Mouse (Mus musculus) liver, embryonic 16.5 days (tissue): ENCODE data around the gene Sfxn5. TPM values are rescaled to one million over a fixed set of nuclear protein-coding genes. Genes with fewer than 3 reads are reported as not detected.

Experiments
- ATAC-seq: fragments of 200-750 bp; cut with Nextera tagmentation; 2 replicates; pipeline ENCODE4 v1.8.0; 2017; ENCODE audit warnings: low read depth, mild to moderate bottlenecking, moderate number of reproducible peaks, moderate library complexity
- H3K27ac ChIP-seq: fragments of 300-500 bp; sonication (generic); 2 replicates; pipeline ENCODE4 v1.5.1; 2014; ENCODE audit warnings: mild to moderate bottlenecking, low read length
- H3K27me3 ChIP-seq: fragments of 300-500 bp; sonication (generic); 2 replicates; pipeline ENCODE4 v1.6.1; 2014; ENCODE audit warnings: low read depth, low read length, mixed read lengths; ENCODE audit not compliant: control insufficient read depth, insufficient read depth
- H3K36me3 ChIP-seq: fragments of 300-500 bp; sonication (generic); 2 replicates; pipeline ENCODE4 v1.6.1; 2014; ENCODE audit warnings: mild to moderate bottlenecking; ENCODE audit not compliant: control insufficient read depth, insufficient read depth
- H3K4me1 ChIP-seq: fragments of 300-500 bp; sonication (generic); 2 replicates; pipeline ENCODE4 v1.6.1; 2014; ENCODE audit warnings: low read depth, low read length, mixed read lengths; ENCODE audit not compliant: control insufficient read depth
- H3K4me2 ChIP-seq: fragments of 300-500 bp; sonication (generic); 2 replicates; pipeline ENCODE4 v1.6.1; 2014; ENCODE audit warnings: low read depth, low read length, mixed read lengths
- H3K4me3 ChIP-seq: fragments of 300-500 bp; sonication (generic); 2 replicates; pipeline ENCODE4 v1.5.1; 2014; ENCODE audit warnings: low read depth, mild to moderate bottlenecking, low read length
- H3K9ac ChIP-seq: fragments of 300-500 bp; sonication (generic); 2 replicates; pipeline ENCODE4 v1.6.1; 2014; ENCODE audit warnings: low read depth, low read length
- H3K9me3 ChIP-seq: fragments of 300-500 bp; sonication (generic); replicated peaks from 2 replicates; pipeline ENCODE4 v1.6.1; 2016; ENCODE audit warnings: low read length; ENCODE audit not compliant: control insufficient read depth
- WGBS: fragments of 180-500 bp; shearing (Covaris S2); extraction: QIAGEN DNeasy Blood & Tissue Kit; methylation state at CpG from one replicate; pipeline ENCODE4 v1.1.7; 2014; ENCODE audit not compliant: insufficient replicate concordance; 5-methylcytosine and 5-hydroxymethylcytosine counted together
- polyA plus RNA-seq: library from polyadenylated mRNA; unstranded; fragments of >200 nt; fragmentation: Nextera tagmentation; extraction: Ambion mirVana; gene quantifications from 2 replicates; pipeline ENCODE4 v1.2.1, GENCODE M21; 2015

Gene Sfxn5
- polyA plus RNA-seq, 1 experiment from 2014 or later, result 1.8 TPM

- no peak overlapping the region for H3K4me3 ChIP-seq
- no peak overlapping the region for H3K4me2 ChIP-seq
- H3K4me1 ChIP-seq, result peaks cover 9% of the 10 kb centered on the region
- peak; percentile 23; the same call in 1 of the 2 replicates for ATAC-seq
- H3K27ac ChIP-seq, result no peak overlapping the region
- H3K9ac ChIP-seq, result no peak overlapping the region
- no peaks in the 10 kb centered on the region for H3K27me3 ChIP-seq
- no peaks in the 10 kb centered on the region for H3K36me3 ChIP-seq
- H3K9me3 ChIP-seq, result no peaks in the 10 kb centered on the region
- WGBS, result 70% methylated on average over 16 of the region's 16 CpGs
These were observed 42.1 kb downstream of the Sfxn5 start for GRCm38 (mm10) chr6:85290869-85291824.

- Histone ChIP-seq H3K9me3 (no peaks in the 10 kb centered on the region), H3K27me3 (no peaks in the 10 kb centered on the region), H3K36me3 (no peaks in the 10 kb centered on the region), H3K4me3 (no peak overlapping the region), H3K9ac (no peak overlapping the region), H3K4me1 (no peaks in the 10 kb centered on the region), H3K27ac (no peak overlapping the region), H3K4me2 (no peak overlapping the region)
- no peak for ATAC-seq
- WGBS, result 28% methylated on average over 4 of the region's 4 CpGs
These were observed 44.9 kb downstream of the Sfxn5 start for GRCm38 (mm10) chr6:85288193-85288857.

DNA sequence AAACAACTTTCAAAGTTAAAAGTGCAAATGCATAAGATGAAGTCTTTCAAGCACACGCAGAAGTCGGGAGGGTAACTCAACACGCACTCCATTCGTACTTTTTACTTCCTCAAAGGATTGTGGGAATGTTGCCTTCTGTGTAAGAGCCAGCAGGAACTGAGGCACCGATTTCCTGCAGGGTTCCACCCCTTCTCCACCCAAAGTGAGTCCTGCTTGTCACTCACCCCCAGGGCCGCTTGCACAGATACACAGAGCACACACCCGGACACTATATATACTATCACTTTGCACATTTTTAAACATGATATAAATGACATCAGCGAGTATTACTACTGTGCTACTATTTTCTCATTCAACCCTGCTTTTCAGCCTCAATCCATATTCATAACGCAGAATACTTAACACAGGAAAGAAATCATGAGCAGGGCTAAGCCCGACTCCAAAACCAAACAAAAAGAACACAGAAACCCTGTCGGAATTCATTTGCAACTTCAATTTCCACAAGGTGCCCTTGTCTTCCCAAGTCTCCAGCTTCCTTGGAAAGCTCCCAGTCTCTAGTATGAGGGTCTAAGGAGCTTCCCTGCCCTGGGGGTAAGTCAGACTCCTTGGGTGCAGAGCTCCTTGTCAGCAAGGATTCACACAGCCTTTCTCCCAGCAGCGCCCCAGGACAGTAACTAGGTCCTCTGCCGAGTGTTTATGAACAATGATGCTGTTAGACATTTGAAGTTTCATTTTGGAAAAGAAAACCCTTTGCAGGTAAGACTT lies 46.8 kb downstream of the Sfxn5 start:
- Histone ChIP-seq H3K9me3 (no peaks in the 10 kb centered on the region), H3K9ac (no peak overlapping the region), H3K4me2 (no peak overlapping the region), H3K4me3 (no peak overlapping the region), H3K27me3 (no peaks in the 10 kb centered on the region), H3K36me3 (no peaks in the 10 kb centered on the region), H3K4me1 (no peaks in the 10 kb centered on the region), H3K27ac (no peak overlapping the region)
- ATAC-seq, result no peak
- 64% methylated on average over 13 of the region's 13 CpGs for WGBS

DNA sequence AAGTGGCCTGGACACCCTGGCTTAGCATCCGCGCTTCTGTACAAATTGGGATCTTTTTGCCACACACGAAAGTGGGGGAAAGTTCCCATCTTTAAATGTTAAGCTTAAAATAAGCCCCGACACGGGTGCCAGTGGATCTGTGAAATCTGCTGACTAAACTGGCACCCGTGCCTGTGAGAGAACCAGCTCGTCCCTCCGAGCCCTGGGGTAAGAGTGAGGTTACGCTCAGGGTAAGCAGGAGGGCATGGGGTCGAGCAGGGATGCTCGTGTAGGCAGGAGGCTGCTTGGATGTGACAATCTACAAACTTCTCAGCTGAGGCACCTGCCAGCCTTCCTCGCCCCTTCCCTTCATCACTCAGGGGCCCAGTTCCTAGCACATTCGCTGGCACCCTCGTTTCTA lies 52.4 kb downstream of the Sfxn5 start:
- H3K36me3 ChIP-seq, result no peaks in the 10 kb centered on the region
- H3K4me1 ChIP-seq, result no peaks in the 10 kb centered on the region
- no peaks in the 10 kb centered on the region for H3K9me3 ChIP-seq
- 68% methylated on average over 14 of the region's 14 CpGs for WGBS
- H3K27me3 ChIP-seq, result no peaks in the 10 kb centered on the region
- no peak overlapping the region for H3K27ac ChIP-seq
- no peak overlapping the region for H3K4me2 ChIP-seq
- no peak for ATAC-seq
- no peak overlapping the region for H3K4me3 ChIP-seq
- H3K9ac ChIP-seq, result no peak overlapping the region

DNA sequence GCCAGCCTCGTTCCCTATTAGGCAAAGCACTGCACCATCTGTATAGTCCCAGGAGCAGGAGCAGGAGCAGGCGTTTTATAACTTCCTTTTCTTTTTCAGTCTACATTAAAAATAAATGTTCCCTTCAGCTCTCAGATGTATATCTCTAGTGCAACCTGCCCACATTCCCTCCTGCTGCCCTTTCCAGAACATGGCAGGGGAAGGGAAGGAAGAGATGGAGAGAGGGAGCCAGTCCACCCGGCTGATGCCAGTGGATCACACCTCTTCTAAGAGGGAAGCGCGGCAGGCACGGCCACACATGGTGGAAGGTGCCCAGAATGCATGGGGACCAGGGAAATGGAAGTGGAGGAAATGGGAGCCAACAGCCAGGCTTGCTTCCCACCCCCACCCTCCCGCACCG lies 56.7 kb downstream of the Sfxn5 start:
- WGBS, result 52% methylated on average over 8 of the region's 8 CpGs
- no peaks in the 10 kb centered on the region for H3K27me3 ChIP-seq
- ATAC-seq, result no peak
- no peak overlapping the region for H3K9ac ChIP-seq
- H3K36me3 ChIP-seq, result no peaks in the 10 kb centered on the region
- H3K9me3 ChIP-seq, result no peaks in the 10 kb centered on the region
- no peak overlapping the region for H3K4me2 ChIP-seq
- no peak overlapping the region for H3K27ac ChIP-seq
- no peak overlapping the region for H3K4me3 ChIP-seq
- H3K4me1 ChIP-seq, result no peaks in the 10 kb centered on the region

DNA sequence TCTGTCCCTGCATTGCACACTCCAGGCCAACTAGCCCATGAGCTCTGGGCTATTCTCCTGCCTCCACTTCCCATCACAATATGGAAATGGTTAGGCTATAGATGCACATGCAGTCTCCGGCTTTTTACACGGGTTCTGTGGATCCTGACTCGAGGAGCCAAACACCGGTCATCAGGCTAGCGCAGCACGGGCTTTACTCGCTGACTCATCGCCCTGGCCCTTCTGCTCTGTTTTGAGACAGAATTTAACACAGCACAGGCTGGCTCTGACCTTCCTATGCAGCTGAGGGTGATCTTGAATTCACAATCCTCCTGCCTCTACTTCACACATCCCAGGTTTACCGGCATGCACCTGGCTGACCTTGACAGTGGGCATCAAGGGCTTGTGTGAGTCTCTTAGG lies 60.8 kb downstream of the Sfxn5 start:
- 77% methylated on average over 9 of the region's 9 CpGs for WGBS
- no peak overlapping the region for H3K4me3 ChIP-seq
- H3K9me3 ChIP-seq, result no peaks in the 10 kb centered on the region
- H3K36me3 ChIP-seq, result no peaks in the 10 kb centered on the region
- no peaks in the 10 kb centered on the region for H3K27me3 ChIP-seq
- H3K27ac ChIP-seq, result no peak overlapping the region
- no peak for ATAC-seq
- no peaks in the 10 kb centered on the region for H3K4me1 ChIP-seq
- H3K9ac ChIP-seq, result no peak overlapping the region
- no peak overlapping the region for H3K4me2 ChIP-seq

- WGBS, result 48% methylated on average over 6 of the region's 6 CpGs
- H3K36me3 ChIP-seq, result no peaks in the 10 kb centered on the region
- no peaks in the 10 kb centered on the region for H3K27me3 ChIP-seq
- no peak overlapping the region for H3K4me2 ChIP-seq
- H3K4me1 ChIP-seq, result no peaks in the 10 kb centered on the region
- no peaks in the 10 kb centered on the region for H3K9me3 ChIP-seq
- H3K9ac ChIP-seq, result no peak overlapping the region
- H3K4me3 ChIP-seq, result no peak overlapping the region
- ATAC-seq, result no peak
- no peak overlapping the region for H3K27ac ChIP-seq
These were observed 67.2 kb downstream of the Sfxn5 start for GRCm38 (mm10) chr6:85266060-85266459.

- no peak overlapping the region for H3K27ac ChIP-seq
- no peak for ATAC-seq
- no peak overlapping the region for H3K4me2 ChIP-seq
- H3K4me3 ChIP-seq, result no peak overlapping the region
- H3K9ac ChIP-seq, result no peak overlapping the region
- H3K4me1 ChIP-seq, result no peaks in the 10 kb centered on the region
- no peaks in the 10 kb centered on the region for H3K9me3 ChIP-seq
- no peaks in the 10 kb centered on the region for H3K27me3 ChIP-seq
- H3K36me3 ChIP-seq, result no peaks in the 10 kb centered on the region
- 42% methylated on average over 15 of the region's 15 CpGs for WGBS
These were observed 68.2 kb downstream of the Sfxn5 start for GRCm38 (mm10) chr6:85264982-85265518.
